Mouse (Mus musculus): ENCODE data around the gene Dnajc22. TPM values are rescaled to one million over a fixed set of nuclear protein-coding genes. Genes with fewer than 3 reads are reported as not detected.
A peak's percentile ranks its signal among the peaks of the same experiment; 100 is the strongest.

The Dnajc22 gene
- polyA plus RNA-seq, 1 experiment from 2014 or later, result 0.55 TPM

GRCm38 (mm10) chr15:99139669-99140068, 46.7 kb downstream of the Dnajc22 start:
- H3K4me1 ChIP-seq (replicated peaks), result peaks cover 19% of the 10 kb centered on the region
- no peaks in the 10 kb centered on the region for H3K9me3 ChIP-seq (replicated peaks)
- no peak; the same call in 1 of the 2 replicates for ATAC-seq (replicated peaks; ENCODE audit: insufficient number of reproducible peaks, insufficient read depth, low FRiP score, low read depth)
- peaks cover 9% of the 10 kb centered on the region; the same call in 1 of the 2 replicates for H3K36me3 ChIP-seq
- H3K4me2 ChIP-seq, result no peak overlapping the region
- no peak overlapping the region for H3K9ac ChIP-seq
- 65% methylated on average over 6 of the region's 6 CpGs for WGBS
- no peak overlapping the region for H3K4me3 ChIP-seq
- H3K27ac ChIP-seq, result 0 out of 2 replicates have a peak overlapping the region, but pooled peaks have one; percentile 2
- H3K27me3 ChIP-seq, result no peaks in the 10 kb centered on the region

DNA sequence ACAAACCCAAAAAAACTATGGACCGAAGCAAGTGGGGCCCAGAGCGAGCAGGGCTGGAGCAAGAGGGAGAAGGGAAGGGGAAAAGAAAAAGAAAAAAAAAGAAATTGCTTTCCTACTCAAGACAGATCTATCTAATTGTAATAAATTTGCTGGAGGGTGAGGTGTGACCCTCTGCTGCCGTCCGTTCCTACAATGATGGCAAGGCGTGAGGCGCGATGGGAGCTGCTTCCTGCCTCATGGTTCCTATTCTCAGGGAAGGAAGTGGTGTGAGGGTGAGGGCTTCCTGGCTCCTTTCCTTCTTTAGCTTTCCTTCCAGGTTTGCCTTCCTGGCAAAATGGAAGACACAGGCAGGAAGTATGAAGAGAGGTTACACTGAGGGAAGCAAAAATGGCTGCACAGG, 57.5 kb downstream of the Dnajc22 start:
- Histone ChIP-seq H3K4me3 (no peak overlapping the region), H3K4me2 (no peak overlapping the region), H3K27ac (no peak overlapping the region), H3K4me1 (replicated peaks) (no peaks in the 10 kb centered on the region), H3K9me3 (replicated peaks) (no peaks in the 10 kb centered on the region), H3K27me3 (no peaks in the 10 kb centered on the region), H3K36me3 (peaks cover 37% of the 10 kb centered on the region), H3K9ac (no peak overlapping the region)
- WGBS, result 85% methylated on average over 7 of the region's 7 CpGs
- ATAC-seq (replicated peaks; ENCODE audit: insufficient number of reproducible peaks, insufficient read depth, low FRiP score, low read depth), result no peak

- Histone ChIP-seq H3K4me3 (no peak overlapping the region), H3K27me3 (no peaks in the 10 kb centered on the region), H3K4me2 (no peak overlapping the region), H3K4me1 (replicated peaks) (no peaks in the 10 kb centered on the region), H3K9ac (no peak overlapping the region), H3K9me3 (replicated peaks) (no peaks in the 10 kb centered on the region), H3K27ac (no peak overlapping the region), H3K36me3 (peaks cover 29% of the 10 kb centered on the region)
- WGBS, result 50% methylated on average over 8 of the region's 8 CpGs
- no peak for ATAC-seq (replicated peaks; ENCODE audit: insufficient number of reproducible peaks, insufficient read depth, low FRiP score, low read depth)
These were observed 58.4 kb downstream of the Dnajc22 start for GRCm38 (mm10) chr15:99151324-99151723.

- H3K9me3 ChIP-seq (replicated peaks), result no peaks in the 10 kb centered on the region
- no peak for ATAC-seq (replicated peaks; ENCODE audit: insufficient number of reproducible peaks, insufficient read depth, low FRiP score, low read depth)
- no peak overlapping the region for H3K4me3 ChIP-seq
- H3K27ac ChIP-seq, result no peak overlapping the region
- WGBS, result 93% methylated on average over 8 of the region's 8 CpGs
- no peaks in the 10 kb centered on the region for H3K4me1 ChIP-seq (replicated peaks)
- no peaks in the 10 kb centered on the region for H3K27me3 ChIP-seq
- H3K9ac ChIP-seq, result no peak overlapping the region
- peaks cover 22% of the 10 kb centered on the region for H3K36me3 ChIP-seq
- H3K4me2 ChIP-seq, result no peak overlapping the region
These were observed 60.5 kb downstream of the Dnajc22 start for GRCm38 (mm10) chr15:99153466-99153865.

Small RNA genes within 50 kb of the gene (microRNA-seq; reads per million reads assigned to microRNA genes)
- 2.1 reads per million, percentile 2 among the genes with 10 or more reads in this experiment for gene Mir6960

Other genes starting within 250 kb of the Dnajc22 start
- gene Kmt2d, start 222.0 kb upstream of the Dnajc22 start, polyA plus RNA-seq (2015; fragmentation: Nextera tagmentation; extraction: Ambion mirVana), result 7.6 and 9.3 TPM in 2 replicates
- gene Rhebl1, start 198.6 kb upstream of the Dnajc22 start, polyA plus RNA-seq (2015; fragmentation: Nextera tagmentation; extraction: Ambion mirVana), result 5.9 and 6.7 TPM in 2 replicates
- 2.1 and 4.2 TPM in 2 replicates for gene Dhh, start 194.6 kb upstream of the Dnajc22 start, polyA plus RNA-seq (2015; fragmentation: Nextera tagmentation; extraction: Ambion mirVana)
- 10.7 and 13.7 TPM in 2 replicates for gene Lmbr1l, start 174.9 kb upstream of the Dnajc22 start, polyA plus RNA-seq (2015; fragmentation: Nextera tagmentation; extraction: Ambion mirVana)
- gene Tuba1b, start 158.6 kb upstream of the Dnajc22 start, polyA plus RNA-seq (2015; fragmentation: Nextera tagmentation; extraction: Ambion mirVana), result 1,310 and 1,493 TPM in 2 replicates
- not detected in 2 replicates for gene Gm49450, start 139.6 kb upstream of the Dnajc22 start, polyA plus RNA-seq (2015; fragmentation: Nextera tagmentation; extraction: Ambion mirVana)
- gene Tuba1a, start 139.5 kb upstream of the Dnajc22 start, polyA plus RNA-seq (2015; fragmentation: Nextera tagmentation; extraction: Ambion mirVana), result 719 and 906 TPM in 2 replicates
- 117 and 139 TPM in 2 replicates for gene Tuba1c, start 63.3 kb upstream of the Dnajc22 start, polyA plus RNA-seq (2015; fragmentation: Nextera tagmentation; extraction: Ambion mirVana)
- 1.1 and 12.9 TPM in 2 replicates for gene Prph, start 38.0 kb upstream of the Dnajc22 start, polyA plus RNA-seq (2015; fragmentation: Nextera tagmentation; extraction: Ambion mirVana)
- gene Troap, start 18.6 kb upstream of the Dnajc22 start, polyA plus RNA-seq (2015; fragmentation: Nextera tagmentation; extraction: Ambion mirVana), result 26.8 and 27.9 TPM in 2 replicates
- gene C1ql4, start 5.4 kb upstream of the Dnajc22 start, polyA plus RNA-seq (2015; fragmentation: Nextera tagmentation; extraction: Ambion mirVana), result 0.15 and 0.26 TPM in 2 replicates
- 27.3 and 28.7 TPM in 2 replicates for gene Spats2, start 32.7 kb downstream of the Dnajc22 start, polyA plus RNA-seq (2015; fragmentation: Nextera tagmentation; extraction: Ambion mirVana)
- gene Kcnh3, start 131.7 kb downstream of the Dnajc22 start, polyA plus RNA-seq (2015; fragmentation: Nextera tagmentation; extraction: Ambion mirVana), result 0.44 and 1.1 TPM in 2 replicates
- gene Mcrs1, start 158.8 kb downstream of the Dnajc22 start, polyA plus RNA-seq (2015; fragmentation: Nextera tagmentation; extraction: Ambion mirVana), result 134 and 159 TPM in 2 replicates
- 37.2 and 42.1 TPM in 2 replicates for gene Prpf40b, start 201.9 kb downstream of the Dnajc22 start, polyA plus RNA-seq (2015; fragmentation: Nextera tagmentation; extraction: Ambion mirVana)
- 0.09 and 0.47 TPM in 2 replicates for gene Fam186b, start 202.7 kb downstream of the Dnajc22 start, polyA plus RNA-seq (2015; fragmentation: Nextera tagmentation; extraction: Ambion mirVana)

Data from heart, embryonic 15.5 days (tissue).